Mouse (Mus musculus): Measurements from ENCODE around the gene Nhs.

GRCm38 (mm10) chrX:162206350-162206884, 46.9 kb upstream of the Nhs start:
- no peak for TF ChIP-seq CTCF (IDR thresholded peaks at IDR 0.05; ENCODE audit: extremely low read depth, insufficient read depth, low read length)
- no peak for TF ChIP-seq POLR2A (IDR thresholded peaks at IDR 0.05; ENCODE audit: extremely low read depth, insufficient read depth, low read length)

Data from cortical plate, adult 2 months (tissue).